Mouse (Mus musculus): ENCODE measurements at regions not wholly inside any gene's neighbourhood (a gene's known extent, or its start where the extent isn't known, plus 50 kb on each side); places are given as distances from the start of the nearest gene placed in this dataset.
"Not testable (repeated sequence)": the region's sequence is repeated elsewhere in the genome, so short reads cannot be mapped to it uniquely, and the experiment has no call there.

- DNase-seq (ENCODE audit: low read depth) = no peak
- TF ChIP-seq CTCF (IDR thresholded peaks at IDR 0.05; ENCODE audit: borderline replicate concordance, extremely low read depth, insufficient read depth, insufficient read length) (no peak), POLR2A (IDR thresholded peaks at IDR 0.05; ENCODE audit: borderline replicate concordance, extremely low read depth, insufficient read depth, insufficient read length, poor library complexity, severe bottlenecking) (no peak)
These were observed 59.5 kb downstream of the Tex35 start for GRCm38 (mm10) chr1:157048996-157049395.

DNA sequence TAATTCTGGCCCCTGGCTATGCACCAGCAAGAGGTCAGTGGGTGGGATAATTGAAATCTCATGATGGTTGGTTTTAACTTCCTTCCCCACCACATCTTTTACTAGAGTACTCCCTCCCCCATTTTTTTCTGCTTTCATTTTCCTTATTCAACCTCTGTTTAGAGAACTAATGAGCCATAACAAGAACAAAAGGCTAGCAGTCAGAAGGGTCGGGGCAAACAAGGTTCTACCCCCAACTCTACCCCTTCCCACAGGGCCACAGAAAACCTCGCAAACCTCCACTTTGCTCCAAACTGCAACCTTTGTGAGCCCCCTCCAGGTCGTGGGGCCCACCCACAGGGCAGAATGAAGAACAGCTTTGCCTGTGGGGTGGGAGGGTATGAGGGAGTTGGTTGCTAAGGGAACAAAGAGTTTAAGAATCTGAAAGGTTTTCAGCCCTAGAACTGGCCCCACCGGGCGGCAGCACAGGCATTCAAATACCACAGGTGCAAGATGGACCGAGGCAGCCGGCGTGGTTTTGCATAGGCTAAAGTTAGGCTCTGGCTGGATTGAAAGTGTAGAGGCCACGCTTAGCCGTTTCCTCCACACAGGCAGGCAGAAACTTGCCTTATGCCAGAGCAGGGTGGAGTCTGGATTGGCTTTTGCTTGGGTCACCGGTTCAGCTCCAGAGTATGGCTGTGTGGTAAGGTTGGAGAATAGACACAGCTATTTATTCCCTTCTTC is 60.1 kb downstream of the Tex35 start:
- DNase-seq (ENCODE audit: low read depth) = peak; percentile 78
- TF ChIP-seq POLR2A (IDR thresholded peaks at IDR 0.05; ENCODE audit: borderline replicate concordance, extremely low read depth, insufficient read depth, insufficient read length, poor library complexity, severe bottlenecking) (no peak), CTCF (IDR thresholded peaks at IDR 0.05; ENCODE audit: borderline replicate concordance, extremely low read depth, insufficient read depth, insufficient read length) (no peak)

- no peak for TF ChIP-seq CTCF (IDR thresholded peaks at IDR 0.05; ENCODE audit: borderline replicate concordance, extremely low read depth, insufficient read depth, insufficient read length)
- no peak for TF ChIP-seq POLR2A (IDR thresholded peaks at IDR 0.05; ENCODE audit: borderline replicate concordance, extremely low read depth, insufficient read depth, insufficient read length, poor library complexity, severe bottlenecking)
- DNase-seq (ENCODE audit: low read depth) = peak; percentile 64
These were observed 60.7 kb downstream of the Tex35 start for GRCm38 (mm10) chr1:157047751-157048200.

- TF ChIP-seq POLR2A (IDR thresholded peaks at IDR 0.05; ENCODE audit: borderline replicate concordance, extremely low read depth, insufficient read depth, insufficient read length, poor library complexity, severe bottlenecking) (no peak), CTCF (IDR thresholded peaks at IDR 0.05; ENCODE audit: borderline replicate concordance, extremely low read depth, insufficient read depth, insufficient read length) (no peak)
- DNase-seq (ENCODE audit: low read depth) = no peak
These were observed 61.7 kb downstream of the Tex35 start for GRCm38 (mm10) chr1:157046760-157047182.

- TF ChIP-seq POLR2A (IDR thresholded peaks at IDR 0.05; ENCODE audit: borderline replicate concordance, extremely low read depth, insufficient read depth, insufficient read length, poor library complexity, severe bottlenecking) (no peak), CTCF (IDR thresholded peaks at IDR 0.05; ENCODE audit: borderline replicate concordance, extremely low read depth, insufficient read depth, insufficient read length) (no peak)
- no peak for DNase-seq (ENCODE audit: low read depth)
These were observed 68.7 kb downstream of the Tex35 start for GRCm38 (mm10) chr1:157039836-157040196.

DNA sequence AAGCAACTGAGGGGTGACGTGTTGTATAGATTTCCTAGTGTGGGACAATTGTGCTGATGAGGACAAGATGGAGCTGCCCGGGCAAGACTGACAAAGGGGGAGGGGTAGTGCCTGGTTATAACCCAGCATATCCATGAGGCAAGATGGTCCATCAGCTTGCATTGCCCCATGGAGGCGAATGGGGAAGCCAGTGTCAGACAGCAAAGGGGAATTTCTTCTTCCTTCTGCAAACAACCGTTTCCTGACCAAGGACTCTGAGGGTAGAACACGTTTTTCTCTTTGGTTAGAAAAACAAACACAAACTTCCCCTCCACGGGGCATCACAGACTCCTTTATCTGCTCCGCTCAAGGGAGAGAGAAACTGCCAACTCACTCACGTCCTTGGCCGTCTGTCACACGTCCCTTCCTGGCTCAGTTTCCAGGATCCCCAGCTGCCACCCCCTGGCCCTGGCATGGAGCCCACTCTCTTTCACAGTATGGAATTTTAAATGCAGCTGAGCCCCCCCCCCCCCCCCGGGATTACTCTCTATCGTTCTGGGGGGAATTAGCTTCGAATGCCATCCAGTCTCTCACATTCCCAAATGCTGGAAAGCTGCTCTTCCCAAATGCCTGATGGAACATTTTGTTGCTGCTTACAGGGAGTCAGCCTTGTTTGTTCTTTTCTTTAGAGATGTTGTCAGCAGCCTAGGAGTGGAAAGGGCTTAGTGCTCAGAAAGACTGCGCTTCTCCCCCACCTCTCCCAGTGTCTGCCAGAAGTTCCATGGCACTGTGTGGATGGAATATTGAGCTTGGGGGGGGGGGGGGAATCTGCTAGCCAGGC is 69.3 kb downstream of the Tex35 start:
- TF ChIP-seq CTCF (IDR thresholded peaks at IDR 0.05; ENCODE audit: borderline replicate concordance, extremely low read depth, insufficient read depth, insufficient read length) = no peak
- no peak for TF ChIP-seq POLR2A (IDR thresholded peaks at IDR 0.05; ENCODE audit: borderline replicate concordance, extremely low read depth, insufficient read depth, insufficient read length, poor library complexity, severe bottlenecking)
- peak; percentile 97 for DNase-seq (ENCODE audit: low read depth)

GRCm38 (mm10) chr1:157038111-157039008 is 70.1 kb downstream of the Tex35 start:
- TF ChIP-seq POLR2A (IDR thresholded peaks at IDR 0.05; ENCODE audit: borderline replicate concordance, extremely low read depth, insufficient read depth, insufficient read length, poor library complexity, severe bottlenecking) (no peak), CTCF (IDR thresholded peaks at IDR 0.05; ENCODE audit: borderline replicate concordance, extremely low read depth, insufficient read depth, insufficient read length) (no peak)
- peak; percentile 49 for DNase-seq (ENCODE audit: low read depth)

DNA sequence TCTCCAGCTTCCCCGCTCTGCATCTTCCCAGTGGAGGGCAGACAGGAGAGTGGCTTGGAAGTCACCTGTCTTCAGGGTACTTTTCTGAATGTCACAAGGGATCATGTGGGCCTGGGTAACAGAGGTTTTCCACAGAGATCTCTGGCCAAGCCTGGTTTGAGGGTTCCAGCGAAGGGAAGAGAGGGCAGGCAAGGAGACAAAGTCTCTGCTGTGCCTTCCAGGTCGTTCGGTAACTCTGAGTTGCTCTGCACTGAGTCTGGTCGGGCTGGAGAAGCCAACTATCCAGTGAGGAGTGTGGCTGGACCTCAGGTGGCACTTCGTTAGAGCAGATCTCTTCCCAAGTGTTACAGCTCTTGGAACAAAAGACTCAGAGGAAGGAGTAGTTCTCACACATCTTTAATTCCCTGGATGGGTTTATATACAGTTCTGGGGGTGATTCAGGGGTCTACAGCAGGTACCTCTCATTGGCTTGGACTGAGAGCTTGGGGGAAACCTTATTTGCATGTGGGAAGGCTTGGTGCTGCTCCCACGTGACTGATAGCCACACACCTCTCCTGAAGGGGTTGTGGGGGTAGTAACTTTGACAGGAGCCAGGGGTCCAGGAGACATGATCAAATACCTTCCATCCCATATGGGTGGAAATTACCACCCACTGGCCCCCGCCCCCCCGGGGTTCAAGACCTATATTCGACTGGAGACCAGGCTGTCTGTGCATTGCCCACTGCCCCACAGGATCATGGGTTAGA is 71.1 kb downstream of the Tex35 start:
- TF ChIP-seq CTCF (IDR thresholded peaks at IDR 0.05; ENCODE audit: borderline replicate concordance, extremely low read depth, insufficient read depth, insufficient read length) (no peak), POLR2A (IDR thresholded peaks at IDR 0.05; ENCODE audit: borderline replicate concordance, extremely low read depth, insufficient read depth, insufficient read length, poor library complexity, severe bottlenecking) (no peak)
- no peak for DNase-seq (ENCODE audit: low read depth)

GRCm38 (mm10) chr1:157036779-157037178 is 71.7 kb downstream of the Tex35 start:
- TF ChIP-seq POLR2A (IDR thresholded peaks at IDR 0.05; ENCODE audit: borderline replicate concordance, extremely low read depth, insufficient read depth, insufficient read length, poor library complexity, severe bottlenecking) (no peak), CTCF (IDR thresholded peaks at IDR 0.05; ENCODE audit: borderline replicate concordance, extremely low read depth, insufficient read depth, insufficient read length) (no peak)
- peak; percentile 82 for DNase-seq (ENCODE audit: low read depth)

DNA sequence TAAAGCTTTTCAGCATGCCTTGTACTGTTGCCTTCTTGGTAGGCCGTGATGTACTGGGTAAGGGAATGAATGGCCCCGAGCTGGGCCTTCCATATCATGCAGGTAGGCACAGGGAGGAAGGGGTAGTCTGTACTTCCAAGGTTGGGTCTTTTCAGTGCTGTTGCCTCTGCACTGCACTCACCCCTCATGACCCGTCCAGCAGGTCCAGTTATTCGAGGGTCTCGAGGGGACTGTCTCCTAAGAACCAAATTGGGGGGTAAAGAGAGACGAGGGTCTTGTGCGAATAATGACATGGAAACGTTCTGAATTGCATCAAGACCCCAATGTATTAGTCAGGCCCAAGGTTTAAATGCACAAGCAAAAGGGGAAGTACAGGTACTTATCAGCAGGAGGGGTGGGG is 73.3 kb downstream of the Tex35 start:
- DNase-seq (ENCODE audit: low read depth) = not testable (repeated sequence)

All from brain, embryonic 14.5 days (tissue).